Mouse (Mus musculus): ENCODE data around the gene Slc1a3. TPM values are rescaled to one million over a fixed set of nuclear protein-coding genes. Genes with fewer than 3 reads are reported as not detected.

The Slc1a3 gene
- polyA plus RNA-seq, 2 experiments = 0.27 to 0.39 TPM

- H3K4me3 ChIP-seq (ENCODE audit: insufficient read depth in 1 of 2, low read depth in 2 of 2, low read length in 2 of 2) = no peak overlapping the region
- H3K27ac ChIP-seq = no peak overlapping the region
- TF ChIP-seq EP300 (IDR thresholded peaks at IDR 0.05; ENCODE audit: low read depth) (no peak), CTCF (IDR thresholded peaks at IDR 0.05; ENCODE audit: low read depth) (no peak)
- no peak for ATAC-seq (ENCODE audit: insufficient read depth)
- H3K4me1 ChIP-seq (replicated peaks; ENCODE audit: control insufficient read depth in 2 of 2, insufficient read depth in 2 of 2, low read length in 1 of 2) = no peaks in the 10 kb centered on the region
- H3K4me2 ChIP-seq (ENCODE audit: low read depth) = no peak overlapping the region
- 49% methylated on average over 6 of the region's 6 CpGs for WGBS (ENCODE audit: insufficient replicate concordance)
- H3K9me3 ChIP-seq (ENCODE audit: control insufficient read depth, low read length) = no peaks in the 10 kb centered on the region
- no peaks in the 10 kb centered on the region for H3K27me3 ChIP-seq (ENCODE audit: control insufficient read depth, insufficient read depth, low read length)
- no peak for DNase-seq (ENCODE audit: low read depth in 3 of 3, low spot score in 3 of 3)
- no peak overlapping the region for H3K9ac ChIP-seq (replicated peaks)
- no peaks in the 10 kb centered on the region for H3K36me3 ChIP-seq (replicated peaks; ENCODE audit: control insufficient read depth, insufficient read depth, low read depth)
These were observed 6.5 kb upstream of the Slc1a3 start for GRCm38 (mm10) chr15:8717021-8717571.

- Histone ChIP-seq H3K27ac (no peak overlapping the region), H3K27me3 (ENCODE audit: control insufficient read depth, insufficient read depth, low read length) (0 out of 2 replicates have a peak, but pooled peaks cover 3% of the 10 kb centered on the region), H3K4me2 (ENCODE audit: low read depth) (peak overlapping the region; percentile 33), H3K4me1 (replicated peaks; ENCODE audit: control insufficient read depth in 2 of 2, insufficient read depth in 2 of 2, low read length in 1 of 2) (peaks cover 0 to 3% of the 10 kb centered on the region in 2 experiments; a peak in 2 of 4 replicates), H3K36me3 (replicated peaks; ENCODE audit: control insufficient read depth, insufficient read depth, low read depth) (no peaks in the 10 kb centered on the region), H3K9me3 (ENCODE audit: control insufficient read depth, low read length) (no peaks in the 10 kb centered on the region), H3K9ac (replicated peaks) (no peak overlapping the region), H3K4me3 (ENCODE audit: insufficient read depth in 1 of 2, low read depth in 2 of 2, low read length in 2 of 2) (no peak overlapping the region)
- 24% methylated on average over 12 of the region's 12 CpGs for WGBS (ENCODE audit: insufficient replicate concordance)
- no peak for DNase-seq (ENCODE audit: low read depth in 3 of 3, low spot score in 3 of 3)
- TF ChIP-seq CTCF (IDR thresholded peaks at IDR 0.05; ENCODE audit: low read depth) = no peak
- ATAC-seq (ENCODE audit: insufficient read depth) = no peak
These were observed 5.9 kb upstream of the Slc1a3 start for GRCm38 (mm10) chr15:8716330-8716964.

- H3K27me3 ChIP-seq (ENCODE audit: control insufficient read depth, insufficient read depth, low read length) = peaks cover 3% of the 10 kb centered on the region; the same call in 1 of the 2 replicates
- TF ChIP-seq CTCF (IDR thresholded peaks at IDR 0.05; ENCODE audit: low read depth) (no peak), EP300 (IDR thresholded peaks at IDR 0.05; ENCODE audit: low read depth) (no peak)
- DNase-seq (ENCODE audit: low read depth in 3 of 3, low spot score in 3 of 3) = no peak
- H3K27ac ChIP-seq = no peak overlapping the region
- H3K9me3 ChIP-seq (ENCODE audit: control insufficient read depth, low read length) = no peaks in the 10 kb centered on the region
- peaks cover 0 to 4% of the 10 kb centered on the region in 2 experiments; a peak in 2 of 4 replicates for H3K4me1 ChIP-seq (replicated peaks; ENCODE audit: control insufficient read depth in 2 of 2, insufficient read depth in 2 of 2, low read length in 1 of 2)
- no peak for ATAC-seq (ENCODE audit: insufficient read depth)
- H3K4me2 ChIP-seq (ENCODE audit: low read depth) = no peak overlapping the region
- H3K4me3 ChIP-seq (ENCODE audit: insufficient read depth in 1 of 2, low read depth in 2 of 2, low read length in 2 of 2) = no peak overlapping the region
- H3K9ac ChIP-seq (replicated peaks) = no peak overlapping the region
- no peaks in the 10 kb centered on the region for H3K36me3 ChIP-seq (replicated peaks; ENCODE audit: control insufficient read depth, insufficient read depth, low read depth)
These were observed 5.1 kb upstream of the Slc1a3 start for GRCm38 (mm10) chr15:8715666-8716065.

GRCm38 (mm10) chr15:8712433-8712984 is 1.9 kb upstream of the Slc1a3 start:
- H3K36me3 ChIP-seq (replicated peaks; ENCODE audit: control insufficient read depth, insufficient read depth, low read depth) = no peaks in the 10 kb centered on the region
- DNase-seq (ENCODE audit: low read depth in 3 of 3, low spot score in 3 of 3) = no peak
- H3K27me3 ChIP-seq (ENCODE audit: control insufficient read depth, insufficient read depth, low read length) = peaks cover 9% of the 10 kb centered on the region; the same call in 1 of the 2 replicates
- H3K4me3 ChIP-seq (ENCODE audit: insufficient read depth in 1 of 2, low read depth in 2 of 2, low read length in 2 of 2) = no peak overlapping the region
- ATAC-seq (ENCODE audit: insufficient read depth) = no peak
- TF ChIP-seq EP300 (IDR thresholded peaks at IDR 0.05; ENCODE audit: low read depth) = no peak
- no peak for TF ChIP-seq CTCF (IDR thresholded peaks at IDR 0.05; ENCODE audit: low read depth)
- no peak overlapping the region for H3K27ac ChIP-seq
- 63% methylated on average over 2 of the region's 2 CpGs for WGBS (ENCODE audit: insufficient replicate concordance)
- no peak overlapping the region for H3K9ac ChIP-seq (replicated peaks)
- no peaks in the 10 kb centered on the region for H3K9me3 ChIP-seq (ENCODE audit: control insufficient read depth, low read length)
- H3K4me2 ChIP-seq (ENCODE audit: low read depth) = no peak overlapping the region
- H3K4me1 ChIP-seq (replicated peaks; ENCODE audit: control insufficient read depth in 2 of 2, insufficient read depth in 2 of 2, low read length in 1 of 2) = peaks cover 0 to 6% of the 10 kb centered on the region in 2 experiments; a peak in 2 of 4 replicates

GRCm38 (mm10) chr15:8711630-8712310 is 1.2 kb upstream of the Slc1a3 start:
- H3K36me3 ChIP-seq (replicated peaks; ENCODE audit: control insufficient read depth, insufficient read depth, low read depth) = no peaks in the 10 kb centered on the region
- peaks cover 0 to 6% of the 10 kb centered on the region in 2 experiments; a peak in 2 of 4 replicates for H3K4me1 ChIP-seq (replicated peaks; ENCODE audit: control insufficient read depth in 2 of 2, insufficient read depth in 2 of 2, low read length in 1 of 2)
- 34% methylated on average over 9 of the region's 9 CpGs for WGBS (ENCODE audit: insufficient replicate concordance)
- no peak for ATAC-seq (ENCODE audit: insufficient read depth)
- H3K27ac ChIP-seq = no peak overlapping the region
- no peak for TF ChIP-seq CTCF (IDR thresholded peaks at IDR 0.05; ENCODE audit: low read depth)
- no peak for TF ChIP-seq EP300 (IDR thresholded peaks at IDR 0.05; ENCODE audit: low read depth)
- peaks cover 9% of the 10 kb centered on the region; the same call in 1 of the 2 replicates for H3K27me3 ChIP-seq (ENCODE audit: control insufficient read depth, insufficient read depth, low read length)
- H3K9me3 ChIP-seq (ENCODE audit: control insufficient read depth, low read length) = no peaks in the 10 kb centered on the region
- no peak overlapping the region for H3K4me2 ChIP-seq (ENCODE audit: low read depth)
- no peak for DNase-seq (ENCODE audit: low read depth in 3 of 3, low spot score in 3 of 3)
- no peak overlapping the region for H3K9ac ChIP-seq (replicated peaks)
- no peak overlapping the region for H3K4me3 ChIP-seq (ENCODE audit: insufficient read depth in 1 of 2, low read depth in 2 of 2, low read length in 2 of 2)

All from liver, embryonic 14.5 days (tissue).